Mouse (Mus musculus) v-Abl transformed pro-B cells (cell line): ENCODE results near the gene Ankrd24.
"Not testable (repeated sequence)": the region's sequence is repeated elsewhere in the genome, so short reads cannot be mapped to it uniquely, and the experiment has no call there.

ENCODE experiments used
- in situ Hi-C, 2 experiments: fragments of 400-800 bp; cut with MboI; formaldehyde crosslinking; loops; one replicate each; pipeline ENCODE4 v1.15.1; 2025; ENCODE audit not compliant: unreplicated experiment in 2 of 2

The Ankrd24 gene

DNA sequence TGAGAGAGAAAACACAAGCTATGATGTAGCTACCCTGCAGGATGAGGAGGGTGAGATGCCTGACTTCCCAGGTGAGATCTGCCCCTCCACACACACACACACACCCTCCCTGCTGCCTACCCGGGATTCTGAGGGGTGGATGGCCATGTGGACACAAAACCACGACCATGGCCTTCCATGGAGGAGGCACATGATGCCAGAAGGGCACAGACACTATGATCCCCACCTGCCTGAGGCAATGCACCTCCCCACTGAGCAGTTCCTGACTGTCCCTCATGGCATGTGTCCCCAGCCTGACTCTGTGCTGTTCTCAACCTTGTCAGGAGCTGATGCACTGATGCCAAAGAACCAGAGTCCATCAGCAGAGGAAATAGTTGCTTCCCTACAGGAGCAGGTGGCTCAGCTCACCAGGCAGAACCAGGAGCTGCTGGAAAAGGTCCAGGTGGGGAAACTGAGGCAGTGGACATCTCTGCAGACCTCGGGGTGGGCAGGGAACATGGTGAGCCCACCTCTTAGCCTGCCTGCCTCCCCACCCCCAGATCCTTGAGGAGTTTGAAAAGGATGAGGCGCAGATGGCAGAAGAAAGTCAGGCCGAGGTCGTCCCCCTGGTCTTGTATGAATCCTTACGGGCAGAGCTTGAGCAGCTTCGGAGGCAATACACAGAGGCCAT, 13.8 kb downstream of the Ankrd24 start:
- in situ Hi-C loops = loop anchor here in 1 of 2 experiments (25.0 kb wide), 1 partner anchor 970 kb away; the partner anchor contains the start of gene 1190007I07Rik

DNA sequence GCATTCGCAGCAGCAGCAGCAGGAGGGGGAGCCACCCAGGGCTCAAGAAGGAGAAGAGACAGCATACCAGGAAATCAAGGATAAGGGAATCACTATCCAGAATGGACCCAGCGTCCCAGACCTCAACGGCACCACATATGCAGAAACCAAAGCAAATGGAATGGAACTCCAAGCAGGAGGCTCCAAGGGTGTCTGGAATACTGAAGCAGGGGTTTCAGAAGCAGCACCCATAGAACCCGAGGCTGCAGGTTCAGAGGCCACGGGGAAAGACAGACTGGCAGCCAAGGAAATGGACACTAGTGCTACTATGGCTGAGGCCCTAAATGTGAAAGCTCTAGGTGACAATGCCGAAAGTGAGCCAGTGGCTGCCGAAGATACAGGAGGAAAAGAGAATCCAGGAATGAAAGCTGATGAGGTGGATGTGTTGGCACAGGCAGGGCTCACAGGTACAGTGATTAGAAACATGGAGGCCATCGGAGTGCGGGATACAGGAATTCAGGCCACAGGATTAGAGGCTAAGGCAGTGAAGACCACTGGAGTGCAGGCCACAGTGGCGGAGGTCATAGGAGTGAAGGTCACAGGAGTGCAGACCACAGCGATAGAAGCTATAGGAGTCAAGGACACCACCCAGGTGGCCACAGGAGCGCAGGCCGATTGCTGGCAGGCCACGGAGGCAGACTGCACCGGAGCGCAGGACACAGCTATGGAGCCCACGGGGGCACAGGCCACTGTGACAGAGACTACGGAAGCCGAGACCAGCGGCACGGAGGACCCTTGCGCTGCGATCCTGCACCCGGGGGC, 14.5 kb downstream of the Ankrd24 start:
- in situ Hi-C loops = loop anchor here in 1 of 2 experiments (25.0 kb wide), 1 partner anchor 969 kb away; the partner anchor contains the start of gene 1190007I07Rik

DNA sequence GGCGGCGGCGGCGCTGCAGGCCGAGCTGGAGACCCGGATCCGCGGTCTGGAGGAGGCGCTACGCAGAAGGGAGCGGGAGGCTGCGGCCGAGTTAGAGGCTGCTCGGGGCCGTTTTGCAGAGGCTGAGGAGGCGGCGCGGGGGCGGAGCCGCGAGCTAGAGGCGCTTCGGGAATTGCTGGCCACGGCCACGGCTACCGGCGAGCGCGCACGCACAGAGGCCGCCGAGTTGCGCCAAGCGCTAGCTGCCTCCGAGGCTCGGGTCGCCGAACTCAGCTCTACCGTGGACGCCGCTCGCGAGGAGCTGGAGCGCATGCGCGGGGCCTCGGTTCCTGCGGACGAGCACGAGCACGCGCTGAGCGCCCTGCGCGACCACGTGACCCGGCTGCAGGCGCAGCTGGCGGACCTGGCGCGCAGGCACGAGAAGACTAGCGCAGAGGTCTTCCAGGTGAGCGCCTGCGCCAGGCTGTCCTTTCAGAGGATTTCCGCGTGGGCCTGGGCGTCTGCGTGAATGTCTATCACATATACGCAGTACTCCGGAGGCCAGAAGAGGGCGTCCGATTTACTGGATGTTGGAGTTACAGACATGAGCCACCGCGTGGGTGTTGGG, 15.2 kb downstream of the Ankrd24 start:
- in situ Hi-C loops = loop anchor here in 1 of 2 experiments (25.0 kb wide), 1 partner anchor 969 kb away; the partner anchor contains the start of gene 1190007I07Rik

DNA sequence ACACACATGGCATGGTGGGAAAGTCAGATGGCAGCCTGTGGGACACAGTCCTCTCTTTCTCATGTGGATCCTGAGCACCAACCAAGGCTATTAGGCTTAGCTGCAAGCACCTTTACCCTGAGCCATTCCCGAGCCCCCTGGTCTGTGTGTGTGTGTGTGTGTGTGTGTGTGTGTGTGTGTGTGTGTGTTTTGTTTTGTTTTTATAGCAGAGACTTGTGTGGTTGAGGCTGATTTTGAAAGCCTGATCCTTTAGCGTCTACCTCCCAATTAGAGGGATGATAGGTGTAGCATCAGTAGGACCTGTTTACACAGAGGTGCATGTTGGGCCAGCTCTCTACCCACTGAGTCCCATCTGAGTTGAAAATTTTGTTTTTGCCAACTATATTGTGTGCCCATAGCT, 15.8 kb downstream of the Ankrd24 start:
- in situ Hi-C loops = loop anchor here in 1 of 2 experiments (25.0 kb wide), 1 partner anchor 968 kb away; the partner anchor contains the start of gene 1190007I07Rik

DNA sequence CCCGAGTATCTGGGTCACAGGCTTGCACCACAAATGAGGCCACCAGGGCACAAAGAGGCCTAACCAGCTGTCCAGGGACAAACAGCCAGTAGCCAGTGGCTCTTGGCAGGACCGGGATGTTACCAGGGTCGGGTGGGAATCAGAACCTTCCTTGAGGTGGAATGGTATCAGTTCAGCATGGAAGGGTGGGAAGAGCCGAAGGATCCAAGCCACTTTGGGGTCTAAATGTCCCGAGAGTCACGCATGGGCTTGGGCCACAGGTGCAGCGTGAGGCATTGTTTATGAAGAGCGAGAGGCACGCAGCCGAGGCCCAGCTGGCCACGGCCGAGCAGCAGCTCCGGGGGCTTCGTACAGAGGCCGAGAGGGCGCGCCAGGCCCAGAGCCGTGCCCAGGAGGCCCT, 16.4 kb downstream of the Ankrd24 start:
- in situ Hi-C loops = loop anchor here in 1 of 2 experiments (25.0 kb wide), 1 partner anchor 968 kb away; the partner anchor contains the start of gene 1190007I07Rik

DNA sequence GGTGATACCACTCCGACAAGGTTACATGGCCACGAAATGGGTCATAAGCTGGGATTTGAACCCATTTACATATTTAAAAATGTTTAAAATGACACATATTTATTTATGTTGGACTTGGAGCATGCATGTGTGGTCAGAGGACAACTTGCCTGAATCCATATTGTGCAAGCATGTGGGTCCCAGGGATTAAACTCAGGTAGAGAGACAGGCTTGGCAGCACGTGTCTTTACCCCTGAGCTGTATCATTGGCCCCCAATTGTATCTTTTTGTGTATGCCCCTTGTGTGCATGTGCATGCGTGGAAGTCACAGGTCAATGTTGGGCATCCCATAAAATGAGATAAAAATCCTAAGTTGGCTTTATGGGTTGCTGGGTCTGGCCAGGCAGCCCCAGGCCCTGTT, 17.1 kb downstream of the Ankrd24 start:
- in situ Hi-C loops = loop anchor here in 1 of 2 experiments (25.0 kb wide), 1 partner anchor 967 kb away; the partner anchor contains the start of gene 1190007I07Rik

DNA sequence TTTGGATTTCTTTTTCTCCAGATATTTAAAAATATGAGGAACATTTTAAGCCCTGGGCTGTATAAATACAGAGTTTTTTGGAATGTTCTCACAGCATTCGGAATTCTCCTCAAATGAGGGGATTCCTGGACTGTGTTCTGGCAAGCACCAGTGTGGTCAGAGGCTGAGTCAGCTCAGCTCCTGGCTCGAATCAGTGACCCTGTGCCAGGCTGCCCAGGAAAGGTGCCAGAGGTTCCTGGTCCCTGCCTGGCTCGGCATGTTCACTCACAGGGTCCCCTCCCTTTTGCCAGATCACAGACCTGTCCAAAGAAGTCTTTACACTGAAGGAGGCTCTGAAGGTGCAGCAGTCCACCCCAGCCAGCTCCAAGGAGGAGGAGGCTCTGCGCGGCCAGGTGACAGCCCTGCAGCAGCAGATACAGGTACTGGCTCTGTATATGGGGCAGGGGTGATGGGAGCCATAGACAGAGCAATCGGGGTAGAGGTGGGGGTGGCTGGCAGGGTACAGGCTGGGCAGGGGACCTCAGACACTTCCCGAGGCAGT, 17.7 kb downstream of the Ankrd24 start:
- in situ Hi-C loops = loop anchor here in 1 of 2 experiments (25.0 kb wide), 1 partner anchor 966 kb away; the partner anchor contains the start of gene 1190007I07Rik

DNA sequence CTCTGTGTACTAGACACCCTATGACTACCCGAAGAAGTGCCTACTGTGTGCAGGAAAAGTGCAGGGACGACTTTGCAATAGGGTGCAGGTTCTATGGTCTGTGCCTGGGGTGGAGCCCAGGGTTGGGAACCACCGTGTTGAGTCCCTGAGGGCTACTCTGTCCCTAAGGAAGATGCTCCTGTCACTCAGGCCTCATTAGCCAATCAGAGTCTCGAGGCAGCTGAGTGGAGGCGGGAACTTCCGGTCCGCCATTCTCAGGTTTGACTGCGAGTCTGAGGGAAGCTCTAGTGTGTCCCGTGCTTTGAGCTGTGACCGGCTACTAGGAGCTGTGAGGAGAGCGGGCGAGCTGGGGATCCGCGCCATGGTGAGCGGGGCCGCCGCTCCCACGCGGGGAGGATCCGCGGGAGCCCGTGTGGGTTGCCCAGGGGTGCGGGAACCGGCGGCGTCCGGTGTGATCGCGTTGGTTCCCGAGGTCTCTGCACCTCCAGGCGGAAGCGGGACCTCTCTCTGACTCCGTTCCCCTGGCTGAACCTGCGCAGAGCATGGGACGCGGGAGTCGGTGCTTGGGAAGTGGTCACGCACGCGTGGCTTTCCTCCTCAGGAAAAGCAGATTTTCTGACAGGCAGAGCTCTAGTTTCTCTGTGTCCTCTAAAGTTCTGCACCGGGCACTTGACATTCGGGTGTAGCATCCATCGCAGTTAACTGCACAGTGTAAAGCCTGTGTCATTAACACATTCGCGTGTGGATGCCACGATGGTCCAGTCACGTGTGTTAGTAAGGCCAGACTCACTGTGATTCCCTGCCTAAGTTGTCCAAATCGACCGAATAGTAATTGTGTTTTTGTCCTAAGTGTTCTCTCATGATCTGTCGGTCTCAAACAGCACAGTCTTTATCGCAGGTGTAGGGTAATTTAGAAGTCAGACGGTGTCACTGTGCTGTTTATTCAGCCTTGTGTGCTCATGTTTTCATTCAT, 20.7 kb downstream of the Ankrd24 start, which contains the start of gene Gm10778:
Gm10778 (plus strand) TSS at position 257 of the 973 bp plus-strand sequence.
- in situ Hi-C loops = loop anchor here in 1 of 2 experiments (25.0 kb wide), 1 partner anchor 963 kb away; the partner anchor contains the start of gene 1190007I07Rik

DNA sequence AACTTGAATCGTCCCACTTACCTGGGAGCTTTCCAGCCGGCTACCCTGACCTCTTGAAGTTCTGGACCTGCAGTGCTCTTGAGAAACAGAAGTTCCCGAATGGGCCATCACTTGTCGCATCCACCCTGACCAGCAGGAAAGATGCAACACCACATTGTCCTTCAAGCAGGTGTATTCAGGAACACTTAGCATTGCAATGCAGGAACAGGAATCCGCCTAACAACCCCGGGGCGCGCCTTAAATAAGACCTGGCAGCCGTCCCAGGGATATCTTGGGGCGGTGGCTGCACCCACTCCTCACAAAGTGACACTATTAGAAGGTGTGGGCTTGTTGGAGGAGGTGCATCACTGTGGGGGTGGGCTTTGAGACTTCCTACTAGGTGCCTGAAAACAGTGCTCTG, 26.8 kb downstream of the Ankrd24 start:
- in situ Hi-C loops = no loop called here

DNA sequence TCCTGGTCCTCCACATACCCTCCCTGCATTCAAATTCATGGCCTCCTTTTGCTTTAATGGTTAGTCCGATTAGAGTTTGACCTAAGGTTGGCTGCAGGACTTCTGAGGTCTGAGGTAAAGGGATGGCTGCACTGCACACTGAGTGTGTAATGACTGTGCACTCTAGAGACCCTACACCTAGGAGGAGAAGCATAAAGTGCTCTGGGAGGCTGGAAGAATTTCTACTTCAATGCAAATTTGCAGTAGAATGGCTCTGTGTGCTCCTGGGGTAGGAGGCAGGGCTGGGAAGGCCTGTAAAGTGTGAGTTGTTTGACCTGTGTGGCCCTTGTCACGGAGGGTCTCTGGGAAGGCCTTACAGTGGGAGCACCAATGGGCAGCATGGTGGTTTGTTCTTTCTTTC, 27.8 kb downstream of the Ankrd24 start:
- in situ Hi-C loops = no loop called here

DNA sequence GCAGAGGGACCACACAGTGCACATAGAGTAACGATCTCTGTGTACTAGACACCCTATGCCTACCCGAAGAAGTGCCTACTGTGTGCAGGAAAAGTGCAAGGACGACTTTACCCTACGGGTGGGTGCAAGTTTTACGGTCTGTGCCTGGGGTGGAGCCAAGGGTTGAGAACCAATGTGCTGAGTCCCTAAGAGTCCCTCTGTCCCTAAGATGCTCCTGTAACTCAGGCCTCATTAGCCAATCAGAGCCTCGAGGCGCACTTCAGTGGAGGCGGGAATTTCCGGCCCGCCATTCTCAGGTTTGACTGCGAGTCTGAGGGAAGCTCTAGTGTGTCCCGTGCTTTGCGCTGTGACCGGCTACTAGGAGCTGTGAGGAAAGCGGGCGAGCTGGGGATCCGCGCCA, 58.8 kb downstream of the Ankrd24 start:
- in situ Hi-C loops = not testable (repeated sequence)
